Mouse (Mus musculus) kidney, adult 2 months (tissue): ENCODE results near the gene Golga2.

Source experiments
- CTCF ChIP-seq: fragments of 200-500 bp; conservative IDR thresholded peaks from 2 replicates; pipeline ENCODE4 v1.5.1; 2011; ENCODE audit warnings: low read depth, mild to moderate bottlenecking, control low read depth, low read length, moderate library complexity, mixed read lengths; ENCODE audit not compliant: insufficient read depth, insufficient read length
- POLR2A ChIP-seq: fragments of 200-500 bp; IDR thresholded peaks from one replicate; pipeline ENCODE4 v1.6.1; 2011; ENCODE audit warnings: low read depth, low read length, control low read depth

GRCm38 (mm10) chr2:32251791-32252527, 35.2 kb upstream of the Golga2 start:
- TF ChIP-seq CTCF: no peak
- no peak for TF ChIP-seq POLR2A
